Mouse (Mus musculus) myocyte (in vitro differentiated cells): ENCODE measurements around the gene Pi4ka. TPM values are rescaled to one million over a fixed set of nuclear protein-coding genes. Genes with fewer than 3 reads are reported as not detected.

Source experiments
- H3K27me3 ChIP-seq: one replicate; pipeline ENCODE4 v1.6.1; 2011; ENCODE audit not compliant: control insufficient read depth, insufficient read depth, insufficient read length
- H3K36me3 ChIP-seq: one replicate; pipeline ENCODE4 v1.6.1; 2011; ENCODE audit not compliant: control insufficient read depth, insufficient read depth
- H3K4me2 ChIP-seq: one replicate; pipeline ENCODE4 v1.6.1; 2011; ENCODE audit warnings: low read depth, control low read depth
- H3K4me3 ChIP-seq: one replicate; pipeline ENCODE4 v1.5.1; 2011; ENCODE audit warnings: mild to moderate bottlenecking, control low read depth, moderate library complexity
- H3K79me2 ChIP-seq: one replicate; pipeline ENCODE4 v1.6.1; 2011; ENCODE audit not compliant: control insufficient read depth, insufficient read depth
- H3ac ChIP-seq: one replicate; pipeline ENCODE4 v1.6.1; 2011; ENCODE audit not compliant: control insufficient read depth, insufficient read length
- CEBPB ChIP-seq: IDR thresholded peaks from 2 replicates; pipeline ENCODE4 v1.6.1; 2011; ENCODE audit warnings: mild to moderate bottlenecking, moderate library complexity; ENCODE audit not compliant: poor library complexity, insufficient read depth, severe bottlenecking
- E2F4 ChIP-seq: IDR thresholded peaks from one replicate; pipeline ENCODE4 v1.6.1; 2011; ENCODE audit warnings: mild to moderate bottlenecking, control low read depth, moderate library complexity; ENCODE audit not compliant: insufficient read depth
- MAX ChIP-seq: IDR thresholded peaks from one replicate; pipeline ENCODE4 v1.6.1; 2011; ENCODE audit warnings: low read depth, mild to moderate bottlenecking, control low read depth
- MYOD1 ChIP-seq, 3 experiments: IDR thresholded peaks; one replicate each; pipeline ENCODE4 v1.6.1; 2011; ENCODE audit warnings: control low read depth in 2 of 3, low read depth in 2 of 3, mild to moderate bottlenecking in 2 of 3, moderate library complexity in 1 of 3; ENCODE audit not compliant: insufficient read length in 2 of 3, control insufficient read depth in 1 of 3
- MYOG ChIP-seq, 3 experiments: IDR thresholded peaks; one replicate each; pipeline ENCODE4 v1.6.1; 2011; ENCODE audit warnings: control low read depth in 2 of 3, low read depth in 2 of 3, mild to moderate bottlenecking in 2 of 3; ENCODE audit not compliant: insufficient read length in 2 of 3, control insufficient read depth in 1 of 3, insufficient read depth in 1 of 3
- POLR2A ChIP-seq: IDR thresholded peaks from one replicate; pipeline ENCODE4 v1.6.1; 2011; ENCODE audit warnings: low read depth, mild to moderate bottlenecking, control low read depth, moderate library complexity; ENCODE audit not compliant: insufficient read length
- POLR2AphosphoS2 ChIP-seq: IDR thresholded peaks from one replicate; pipeline ENCODE4 v1.6.1; 2011; ENCODE audit warnings: low read depth, control low read depth; ENCODE audit not compliant: insufficient read length
- REST ChIP-seq: IDR thresholded peaks from one replicate; pipeline ENCODE4 v1.6.1; 2011; ENCODE audit warnings: mild to moderate bottlenecking, control low read depth, moderate library complexity; ENCODE audit not compliant: insufficient read depth, insufficient read length
- SRF ChIP-seq: IDR thresholded peaks from one replicate; pipeline ENCODE4 v1.6.1; 2011; ENCODE audit warnings: low read depth; ENCODE audit not compliant: control insufficient read depth, insufficient read length
- TCF12 ChIP-seq: IDR thresholded peaks from one replicate; pipeline ENCODE4 v1.6.1; 2011; ENCODE audit warnings: mild to moderate bottlenecking, control low read depth; ENCODE audit not compliant: poor library complexity, insufficient read depth, severe bottlenecking
- TCF3 ChIP-seq: IDR thresholded peaks from one replicate; pipeline ENCODE4 v1.6.1; 2011; ENCODE audit warnings: low read depth, control low read depth; ENCODE audit not compliant: insufficient read length
- USF1 ChIP-seq: IDR thresholded peaks from one replicate; pipeline ENCODE4 v1.6.1; 2011; ENCODE audit warnings: low read depth, mild to moderate bottlenecking, control low read depth, moderate library complexity
- polyA plus RNA-seq: library from polyadenylated mRNA; unstranded; fragments of >200 nt; fragmentation: generic; extraction: Trizol; gene quantifications from one replicate; pipeline ENCODE4 v1.2.1, GENCODE M21; 2012; ENCODE audit warnings: missing spikeins

The Pi4ka gene
- polyA plus RNA-seq, 1 experiment = 37.8 TPM

DNA sequence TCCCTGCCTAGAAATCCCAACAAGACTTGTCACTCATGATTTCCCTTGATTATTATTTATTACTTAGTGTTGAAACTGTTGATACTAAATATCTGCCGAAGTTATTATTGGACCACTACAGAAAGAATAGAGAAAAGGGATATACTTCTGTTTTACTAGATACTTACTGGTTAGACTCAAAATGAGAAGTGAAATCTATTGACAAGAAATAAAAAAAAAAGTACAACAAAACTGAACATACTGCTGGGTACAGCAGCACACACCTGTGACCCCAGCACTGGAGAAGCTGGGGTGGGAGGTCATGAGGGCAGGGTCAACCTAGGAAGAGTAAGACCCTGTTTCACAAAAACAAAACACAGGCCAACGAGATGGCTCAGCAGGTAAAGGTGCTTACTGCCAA lies 65.4 kb downstream of the Pi4ka start:
- no peak overlapping the region for H3K4me3 ChIP-seq
- H3K27me3 ChIP-seq = no peaks in the 10 kb centered on the region
- no peaks in the 10 kb centered on the region for H3K79me2 ChIP-seq
- peaks cover 1% of the 10 kb centered on the region for H3K36me3 ChIP-seq
- H3ac ChIP-seq = no peak overlapping the region
- TF ChIP-seq MAX (no peak), CEBPB (no peak), POLR2A (no peak), POLR2AphosphoS2 (no peak), SRF (no peak)
- no peak overlapping the region for H3K4me2 ChIP-seq

DNA sequence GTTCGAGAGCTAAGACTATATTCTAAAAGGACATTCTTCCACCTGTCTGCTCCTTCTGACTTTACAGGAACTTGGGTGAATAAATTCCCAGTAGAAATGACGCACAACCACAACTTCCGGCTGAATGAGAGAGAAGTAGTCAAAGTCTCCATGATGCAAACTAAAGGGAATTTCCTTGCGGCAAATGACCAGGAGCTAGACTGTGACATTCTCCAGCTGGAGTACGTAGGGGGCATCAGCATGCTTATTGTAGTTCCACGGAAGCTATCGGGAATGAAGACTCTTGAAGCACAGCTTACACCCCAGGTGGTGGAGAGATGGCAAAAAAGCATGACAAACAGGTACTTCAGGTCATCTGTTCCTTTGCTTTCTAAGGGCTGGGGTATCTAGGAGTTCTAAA lies 66.4 kb downstream of the Pi4ka start:
- Histone ChIP-seq H3ac (no peak overlapping the region), H3K4me3 (no peak overlapping the region), H3K36me3 (no peaks in the 10 kb centered on the region), H3K79me2 (no peaks in the 10 kb centered on the region), H3K4me2 (no peak overlapping the region), H3K27me3 (no peaks in the 10 kb centered on the region)
- TF ChIP-seq TCF3 (no peak), USF1 (no peak)

- Histone ChIP-seq H3K79me2 (no peaks in the 10 kb centered on the region), H3K36me3 (no peaks in the 10 kb centered on the region), H3K4me3 (no peak overlapping the region), H3K4me2 (no peak overlapping the region), H3K27me3 (no peaks in the 10 kb centered on the region), H3ac (no peak overlapping the region)
- TF ChIP-seq MYOD1 (IDR thresholded peaks at IDR 0.05; ENCODE audit: control insufficient read depth in 1 of 3, insufficient read length in 2 of 3, low read depth in 2 of 3) = no peak
- no peak for TF ChIP-seq TCF12
- no peak for TF ChIP-seq TCF3
- TF ChIP-seq MYOG (IDR thresholded peaks at IDR 0.05; ENCODE audit: control insufficient read depth in 1 of 3, insufficient read depth in 1 of 3, insufficient read length in 2 of 3, low read depth in 2 of 3) = no peak
- TF ChIP-seq REST = no peak
- TF ChIP-seq E2F4 = no peak
- no peak for TF ChIP-seq SRF
- TF ChIP-seq POLR2A = no peak
- TF ChIP-seq USF1 = no peak
- no peak for TF ChIP-seq POLR2AphosphoS2
- no peak for TF ChIP-seq CEBPB
Observed at GRCm38 (mm10) chr16:17336089-17336488, 70.0 kb downstream of the Pi4ka start.

GRCm38 (mm10) chr16:17334574-17334973 lies 71.5 kb downstream of the Pi4ka start:
- Histone ChIP-seq H3K79me2 (no peaks in the 10 kb centered on the region), H3ac (no peak overlapping the region), H3K4me3 (no peak overlapping the region), H3K4me2 (no peak overlapping the region), H3K27me3 (no peaks in the 10 kb centered on the region), H3K36me3 (no peaks in the 10 kb centered on the region)
- TF ChIP-seq TCF3 (no peak), POLR2AphosphoS2 (no peak), REST (no peak), TCF12 (no peak), MAX (no peak), E2F4 (no peak), MYOG (IDR thresholded peaks at IDR 0.05; ENCODE audit: control insufficient read depth in 1 of 3, insufficient read depth in 1 of 3, insufficient read length in 2 of 3, low read depth in 2 of 3) (no peak), POLR2A (no peak), SRF (no peak), CEBPB (no peak), MYOD1 (IDR thresholded peaks at IDR 0.05; ENCODE audit: control insufficient read depth in 1 of 3, insufficient read length in 2 of 3, low read depth in 2 of 3) (no peak)

GRCm38 (mm10) chr16:17331855-17332254 lies 74.3 kb downstream of the Pi4ka start:
- Histone ChIP-seq H3K4me3 (no peak overlapping the region), H3K79me2 (no peaks in the 10 kb centered on the region)

More at GRCm38 (mm10) chr16:17331855-17332254, 74.3 kb downstream of the Pi4ka start:
- Histone ChIP-seq H3K4me2 (no peak overlapping the region), H3K27me3 (no peaks in the 10 kb centered on the region), H3ac (no peak overlapping the region), H3K36me3 (no peaks in the 10 kb centered on the region)
- TF ChIP-seq POLR2A = no peak
- no peak for TF ChIP-seq CEBPB
- no peak for TF ChIP-seq POLR2AphosphoS2
- no peak for TF ChIP-seq TCF3
- TF ChIP-seq REST = no peak
- TF ChIP-seq SRF = no peak
- no peak for TF ChIP-seq MYOG (IDR thresholded peaks at IDR 0.05; ENCODE audit: control insufficient read depth in 1 of 3, insufficient read depth in 1 of 3, insufficient read length in 2 of 3, low read depth in 2 of 3)
- no peak for TF ChIP-seq MAX
- no peak for TF ChIP-seq MYOD1 (IDR thresholded peaks at IDR 0.05; ENCODE audit: control insufficient read depth in 1 of 3, insufficient read length in 2 of 3, low read depth in 2 of 3)
